Mouse (Mus musculus): ENCODE results near the gene Lce1f. TPM values are rescaled to one million over a fixed set of nuclear protein-coding genes. Genes with fewer than 3 reads are reported as not detected.

The Lce1f gene
- polyA plus RNA-seq (2012; rRNA removed): not detected in 2 replicates

DNA sequence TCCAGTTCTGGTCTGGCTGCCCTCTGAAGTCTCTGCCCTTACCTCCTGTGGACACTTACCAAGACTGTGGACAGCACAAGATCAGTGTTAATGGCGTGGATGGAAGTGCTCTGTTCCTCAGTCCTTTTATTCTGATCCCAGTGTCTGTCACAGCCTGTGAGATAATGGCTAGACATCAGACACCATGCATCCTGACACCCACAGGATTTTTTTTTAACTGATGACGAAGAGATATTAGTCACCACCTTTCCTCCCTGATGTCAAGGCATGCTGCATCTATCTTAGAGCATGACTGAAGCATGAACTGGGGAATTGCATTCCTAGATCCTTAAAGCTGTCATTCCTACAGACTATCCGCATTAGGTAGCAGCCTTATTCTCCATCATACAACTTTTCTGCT, at the start of gene Lce1f:
TSS of gene Lce1f (minus strand) at position 101 of the 400 bp plus-strand sequence.

DNA sequence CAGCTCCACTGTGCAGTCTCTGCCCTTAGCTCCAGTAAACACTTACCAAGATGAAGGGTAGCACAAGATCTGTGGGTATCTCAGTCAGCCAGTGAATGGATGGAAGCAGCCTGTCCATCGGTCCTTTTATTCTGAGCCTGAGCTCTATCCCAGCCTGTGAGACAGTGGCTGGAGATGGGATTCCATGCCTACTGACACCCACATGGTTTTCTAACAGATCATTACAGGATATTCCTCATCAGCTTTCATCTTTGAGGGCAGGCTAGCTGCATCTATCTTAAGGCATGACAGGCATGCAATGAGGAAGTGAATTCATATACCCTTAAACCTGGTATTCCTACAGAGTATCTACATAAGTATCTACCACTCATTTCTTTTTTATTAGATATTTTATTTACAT, 44.8 kb upstream of the Lce1f start, which contains the start of gene Lce1h:
TSS of gene Lce1h (minus strand) at position 101 of the 400 bp plus-strand sequence.

DNA sequence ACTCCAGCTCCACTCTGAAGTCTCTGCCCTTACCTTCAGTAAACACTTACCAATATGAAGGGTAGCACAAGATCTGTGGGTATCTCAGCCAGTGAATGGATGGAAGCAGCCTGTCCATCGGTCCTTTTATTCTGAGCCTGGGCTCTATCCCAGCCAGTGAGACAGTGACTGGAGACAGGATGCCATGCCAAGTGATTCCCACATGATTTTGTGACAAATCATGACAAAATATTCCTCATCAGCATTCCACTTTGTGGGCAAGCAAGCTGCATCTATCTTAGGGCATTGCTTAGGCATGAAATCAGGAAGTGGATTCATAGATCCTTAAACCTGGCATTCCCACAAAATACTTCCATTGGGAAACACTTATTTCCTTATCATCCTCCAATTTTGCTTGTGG, 32.1 kb upstream of the Lce1f start, which contains the start of gene Lce1g:
TSS of gene Lce1g (minus strand) at position 101 of the 400 bp plus-strand sequence.

DNA sequence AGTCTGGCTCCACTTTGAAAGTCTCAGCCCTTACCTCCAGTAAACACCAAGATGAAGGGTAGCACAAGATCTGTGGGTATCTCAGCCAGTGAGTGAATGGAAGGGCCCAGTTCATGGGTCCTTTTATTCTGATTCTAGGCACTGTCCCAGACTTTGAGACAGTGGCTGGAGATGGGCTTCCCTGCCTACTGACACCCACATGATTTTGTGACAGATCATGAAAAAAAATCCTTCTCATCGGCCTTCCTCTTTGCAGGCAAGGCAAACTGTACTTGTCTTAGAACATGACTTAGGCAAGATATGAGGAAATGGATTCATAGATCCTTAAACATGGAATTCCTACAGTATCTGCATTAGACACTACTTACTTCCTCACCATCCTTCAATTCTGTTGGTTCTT, 18.8 kb upstream of the Lce1f start, which contains the start of gene Gm38119:
TSS of gene Gm38119 (minus strand) at position 101 of the 400 bp plus-strand sequence.

DNA sequence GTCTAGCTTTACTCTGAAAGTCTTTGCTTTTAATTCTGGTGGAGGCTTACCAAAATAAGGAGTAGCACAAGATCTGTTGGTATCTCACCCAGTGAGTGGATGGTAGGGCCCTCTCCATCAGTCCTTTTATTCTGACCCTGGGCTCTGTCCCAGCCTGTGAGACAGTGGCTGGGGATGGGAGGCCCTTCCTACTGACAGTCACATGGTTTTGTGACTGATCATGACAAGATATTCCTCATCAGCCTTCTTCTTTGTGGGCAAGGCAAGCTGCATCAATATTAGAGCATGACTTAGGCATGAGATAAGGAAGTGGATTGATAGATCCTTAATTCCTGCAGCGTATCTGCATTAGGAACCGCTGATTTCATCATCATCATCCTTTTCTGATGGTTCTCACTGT, 11.2 kb downstream of the Lce1f start, which contains the start of gene Lce1e:
TSS of gene Lce1e (minus strand) at position 101 of the 400 bp plus-strand sequence.

DNA sequence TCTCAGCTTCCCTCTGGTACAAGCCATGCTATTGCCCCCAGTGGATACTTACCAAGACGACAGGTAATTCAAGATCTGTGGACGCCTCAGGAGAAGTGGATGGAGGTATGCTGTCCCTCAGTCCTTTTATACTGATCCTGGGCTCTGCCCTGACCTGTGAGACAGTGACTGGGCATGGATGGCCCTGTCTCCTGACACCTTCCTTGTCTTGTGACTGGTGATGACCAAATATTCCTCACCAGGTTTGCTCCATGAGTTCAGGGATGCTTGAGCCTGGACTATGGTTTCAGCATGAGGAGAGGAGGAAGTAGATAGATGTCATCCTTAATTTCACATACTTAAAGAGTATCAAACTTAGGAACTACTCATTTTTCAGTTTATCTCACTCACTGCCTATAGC, 33.0 kb downstream of the Lce1f start, which contains the start of gene Lce1d:
TSS of gene Lce1d (minus strand) at position 101 of the 400 bp plus-strand sequence.

DNA sequence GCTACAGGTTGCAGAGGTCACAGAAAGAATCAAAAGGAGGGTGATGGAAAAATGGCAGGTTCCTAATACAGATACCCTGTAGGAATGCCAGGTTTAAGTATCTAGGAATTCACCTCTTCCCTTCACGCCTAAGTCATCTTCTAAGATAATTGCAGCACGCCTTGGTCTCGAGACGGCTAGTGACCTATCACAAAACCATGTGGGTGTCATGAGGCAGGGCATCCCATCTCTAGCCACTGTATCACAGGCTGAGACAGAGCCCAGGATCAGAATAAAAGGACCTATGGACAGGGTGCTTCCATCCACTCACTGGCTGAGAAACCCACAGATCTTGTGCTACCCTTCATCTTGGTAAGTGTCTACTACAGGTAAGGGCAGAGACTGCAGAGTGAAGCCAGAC, 41.2 kb downstream of the Lce1f start, which contains the start of gene Lce1c:
TSS of gene Lce1c (plus strand) at position 301 of the 400 bp plus-strand sequence.

DNA sequence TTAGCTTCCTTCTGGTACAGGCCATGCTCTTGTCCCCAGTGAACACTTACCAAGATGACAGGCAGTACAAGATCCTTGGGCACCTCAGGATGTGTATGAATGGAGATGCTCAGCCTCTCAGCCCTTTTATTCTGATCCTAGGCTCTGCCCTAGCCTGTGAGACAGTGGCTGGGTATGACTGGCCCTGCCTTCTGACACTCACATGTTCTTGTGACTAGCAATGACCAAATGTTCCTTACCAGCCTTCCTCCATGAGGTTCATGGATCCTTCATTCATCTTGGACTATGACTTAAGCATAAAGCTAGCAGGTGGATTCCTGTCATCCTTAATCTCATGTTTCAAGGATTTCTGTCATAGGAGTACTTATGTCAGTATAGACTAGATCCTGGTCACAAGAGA, 49.9 kb downstream of the Lce1f start, which contains the start of gene Lce1a2:
TSS of gene Lce1a2 (minus strand) at position 101 of the 400 bp plus-strand sequence.

Other genes with a start within 250 kb of the Lce1f start
- gene Sprr1a, start 234.5 kb downstream of the Lce1f start, polyA plus RNA-seq (2012; rRNA removed): 0.40 TPM in 1 of 2 replicates, not detected in the other
- not detected in 2 replicates for gene Sprr4, start 219.9 kb downstream of the Lce1f start, polyA plus RNA-seq (2012; rRNA removed)
- gene 2310046K23Rik, start 185.8 kb downstream of the Lce1f start, polyA plus RNA-seq (2012; rRNA removed): not detected in 2 replicates
- 0.05 TPM in 1 of 2 replicates, not detected in the other for gene Ivl, start 146.6 kb downstream of the Lce1f start, polyA plus RNA-seq (2012; rRNA removed)
- not detected in 2 replicates for gene Smcp, start 131.4 kb downstream of the Lce1f start, polyA plus RNA-seq (2012; rRNA removed)
- gene 2210017I01Rik, start 112.9 kb downstream of the Lce1f start, polyA plus RNA-seq (2012; rRNA removed): not detected in 2 replicates
- not detected in 2 replicates for gene Lce6a, start 98.7 kb downstream of the Lce1f start, polyA plus RNA-seq (2012; rRNA removed)
- gene Lce1a1, start 72.0 kb downstream of the Lce1f start, polyA plus RNA-seq (2012; rRNA removed): not detected in 2 replicates
- gene Lce1b, start 63.4 kb downstream of the Lce1f start, polyA plus RNA-seq (2012; rRNA removed): not detected in 2 replicates
- not detected in 2 replicates for gene Lce1a2, start 50.0 kb downstream of the Lce1f start, polyA plus RNA-seq (2012; rRNA removed)
- gene Lce1c, start 41.1 kb downstream of the Lce1f start, polyA plus RNA-seq (2012; rRNA removed): not detected in 2 replicates
- not detected in 2 replicates for gene Lce1d, start 33.1 kb downstream of the Lce1f start, polyA plus RNA-seq (2012; rRNA removed)
- not detected in 2 replicates for gene Lce1e, start 11.3 kb downstream of the Lce1f start, polyA plus RNA-seq (2012; rRNA removed)
- not detected in 2 replicates for gene Gm38119, start 18.7 kb upstream of the Lce1f start, polyA plus RNA-seq (2012; rRNA removed)
- gene Lce1g, start 32.0 kb upstream of the Lce1f start, polyA plus RNA-seq (2012; rRNA removed): not detected in 2 replicates
- gene Lce1h, start 44.7 kb upstream of the Lce1f start, polyA plus RNA-seq (2012; rRNA removed): not detected in 2 replicates
- not detected in 2 replicates for gene Lce1i, start 58.5 kb upstream of the Lce1f start, polyA plus RNA-seq (2012; rRNA removed)
- not detected in 2 replicates for gene Lce1j, start 70.2 kb upstream of the Lce1f start, polyA plus RNA-seq (2012; rRNA removed)
- gene Lce1k, start 87.5 kb upstream of the Lce1f start, polyA plus RNA-seq (2012; rRNA removed): not detected in 2 replicates
- gene Kprp, start 106.9 kb upstream of the Lce1f start, polyA plus RNA-seq (2012; rRNA removed): not detected in 2 replicates
- not detected in 2 replicates for gene Lce1l, start 130.9 kb upstream of the Lce1f start, polyA plus RNA-seq (2012; rRNA removed)
- not detected in 2 replicates for gene 2310050C09Rik, start 149.9 kb upstream of the Lce1f start, polyA plus RNA-seq (2012; rRNA removed)
- gene Lce3a, start 205.9 kb upstream of the Lce1f start, polyA plus RNA-seq (2012; rRNA removed): not detected in 2 replicates
- gene Lce3b, start 212.6 kb upstream of the Lce1f start, polyA plus RNA-seq (2012; rRNA removed): not detected in 2 replicates
- not detected in 2 replicates for gene Lce3c, start 224.1 kb upstream of the Lce1f start, polyA plus RNA-seq (2012; rRNA removed)
- gene Lce3d, start 237.0 kb upstream of the Lce1f start, polyA plus RNA-seq (2012; rRNA removed): not detected in 2 replicates
- not detected in 2 replicates for gene Lce3e, start 246.7 kb upstream of the Lce1f start, polyA plus RNA-seq (2012; rRNA removed)